Mouse (Mus musculus) cerebellum, adult 8-10 months (tissue): ENCODE data around the gene Spaca4.

Experiments used
- DNase-seq: peaks from one replicate; pipeline ENCODE4 v3.0.0; 2022

Spaca4 gene

GRCm38 (mm10) chr7:45695098-45695497 lies 30.5 kb downstream of the Spaca4 start:
- DNase-seq = no peak

- no peak for DNase-seq
Observed at GRCm38 (mm10) chr7:45693921-45694591, 31.6 kb downstream of the Spaca4 start, which contains the start of gene Sec1. Gene Sec1 (minus strand): TSS chr7:45694402.

GRCm38 (mm10) chr7:45692364-45692763 lies 33.2 kb downstream of the Spaca4 start:
- no peak for DNase-seq

GRCm38 (mm10) chr7:45689800-45690199 lies 35.8 kb downstream of the Spaca4 start:
- no peak for DNase-seq

GRCm38 (mm10) chr7:45689099-45689498 lies 36.5 kb downstream of the Spaca4 start:
- no peak for DNase-seq

- no peak for DNase-seq
Observed at GRCm38 (mm10) chr7:45686841-45687240, 38.8 kb downstream of the Spaca4 start.

GRCm38 (mm10) chr7:45685811-45686210 lies 39.8 kb downstream of the Spaca4 start:
- no peak for DNase-seq

- no peak for DNase-seq
Observed at GRCm38 (mm10) chr7:45683396-45684050, 42.1 kb downstream of the Spaca4 start, which contains the start of gene Ntn5. Gene Ntn5 (plus strand): TSS chr7:45684022.

GRCm38 (mm10) chr7:45682144-45683126 lies 43.2 kb downstream of the Spaca4 start:
- DNase-seq = peak; percentile 85

- DNase-seq = peak; percentile 44
Observed at GRCm38 (mm10) chr7:45681046-45681736, 44.4 kb downstream of the Spaca4 start.

- DNase-seq = no peak
Observed at GRCm38 (mm10) chr7:45679966-45680621, 45.5 kb downstream of the Spaca4 start.

GRCm38 (mm10) chr7:45678513-45678912 lies 47.1 kb downstream of the Spaca4 start:
- DNase-seq = no peak

GRCm38 (mm10) chr7:45677627-45678295 lies 47.9 kb downstream of the Spaca4 start:
- no peak for DNase-seq
